Mouse (Mus musculus): ENCODE measurements at regions not wholly inside any gene's neighbourhood (a gene's known extent, or its start where the extent isn't known, plus 50 kb on each side); places are given as distances from the start of the nearest gene placed in this dataset.

DNA sequence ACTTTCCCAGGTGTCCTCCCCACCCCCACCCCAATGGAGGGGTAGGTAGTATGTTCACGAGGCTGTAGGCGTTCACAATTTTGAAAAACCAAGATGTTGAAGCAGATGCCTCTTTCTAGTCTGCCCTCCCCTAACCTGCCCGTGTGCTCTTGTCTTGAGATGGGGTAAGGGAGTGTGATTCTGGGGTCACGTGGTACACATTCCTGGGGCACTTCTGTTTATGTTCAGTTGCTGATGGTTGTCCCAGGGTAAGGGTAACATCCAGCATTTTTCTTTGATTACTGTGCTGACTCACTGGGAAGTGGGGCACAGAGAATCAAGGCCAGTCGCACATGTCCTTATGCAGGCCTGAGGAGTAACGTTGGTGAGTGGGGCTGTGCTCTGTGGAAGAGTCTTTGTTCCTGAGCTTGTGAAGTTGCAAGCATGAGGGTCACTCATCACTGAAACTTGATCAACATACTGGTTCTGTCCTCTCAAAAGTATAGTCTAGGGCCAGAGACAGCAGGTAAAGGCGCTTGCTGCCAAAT is 110.3 kb downstream of the Evx1 start:
- DNase-seq (ENCODE audit: extremely low read depth) = no peak
- Histone ChIP-seq H3K9ac (ENCODE audit: insufficient read depth, low read depth) (no peak overlapping the region), H3K4me3 (replicated peaks in 1 of 3; ENCODE audit: low read depth in 2 of 3, low read length in 2 of 3, poor library complexity in 1 of 3) (no peak overlapping the region), H3K36me3 (replicated peaks in 1 of 2; ENCODE audit: control insufficient read depth in 1 of 2, insufficient read depth in 1 of 2, low read length in 1 of 2) (no peaks in the 10 kb centered on the region), H3K9me3 (replicated peaks; ENCODE audit: low read length) (no peaks in the 10 kb centered on the region), H3K27me3 (replicated peaks) (no peaks in the 10 kb centered on the region), H3K27ac (ENCODE audit: insufficient read depth, low read depth) (no peak overlapping the region), H3K4me1 (ENCODE audit: control insufficient read depth in 1 of 2, insufficient read depth in 2 of 2) (no peaks in the 10 kb centered on the region), H3K79me2 (replicated peaks; ENCODE audit: control insufficient read depth, extremely low read depth, insufficient read depth, poor library complexity, severe bottlenecking) (no peaks in the 10 kb centered on the region), H3K4me2 (ENCODE audit: insufficient read depth, low read depth, poor library complexity, severe bottlenecking) (no peak overlapping the region)
- TF ChIP-seq TBP (conservative IDR thresholded peaks at IDR 0.05; ENCODE audit: low read depth, low read length) = no peak
- no peak for TF ChIP-seq CHD2 (IDR thresholded peaks at IDR 0.05; ENCODE audit: low read length)
- no peak for TF ChIP-seq MAZ (IDR thresholded peaks at IDR 0.05; ENCODE audit: low read depth, low read length)
- TF ChIP-seq E2F4 (IDR thresholded peaks at IDR 0.05; ENCODE audit: insufficient replicate concordance, low read depth, low read length) = no peak
- no peak for TF ChIP-seq ZNF384 (IDR thresholded peaks at IDR 0.05; ENCODE audit: low read depth, low read length)
- no peak for TF ChIP-seq UBTF (IDR thresholded peaks at IDR 0.05; ENCODE audit: low read depth, low read length)
- no peak for TF ChIP-seq EP300 (IDR thresholded peaks at IDR 0.05; ENCODE audit: low read length)
- TF ChIP-seq JUND (conservative IDR thresholded peaks at IDR 0.05; ENCODE audit: low read depth, low read length) = no peak
- TF ChIP-seq MXI1 (IDR thresholded peaks at IDR 0.05; ENCODE audit: low read depth, low read length) = no peak
- TF ChIP-seq SIN3A (IDR thresholded peaks at IDR 0.05; ENCODE audit: low read length) = no peak
- no peak for TF ChIP-seq JUN (IDR thresholded peaks at IDR 0.05; ENCODE audit: insufficient read depth, low read depth, low read length)
- TF ChIP-seq RAD21 (IDR thresholded peaks at IDR 0.05; ENCODE audit: low read depth, low read length) = no peak
- no peak for TF ChIP-seq SMC3 (IDR thresholded peaks at IDR 0.05; ENCODE audit: low read depth, low read length)
- TF ChIP-seq PAX5 (IDR thresholded peaks at IDR 0.05; ENCODE audit: low read length) = no peak
- TF ChIP-seq POLR2A (IDR thresholded peaks at IDR 0.05; ENCODE audit: low read depth, low read length) = no peak
- no peak for TF ChIP-seq NRF1 (IDR thresholded peaks at IDR 0.05; ENCODE audit: low read depth, low read length)
- TF ChIP-seq KAT2A (IDR thresholded peaks at IDR 0.05; ENCODE audit: insufficient replicate concordance, low read length) = no peak
- TF ChIP-seq MAFK (IDR thresholded peaks at IDR 0.05; ENCODE audit: insufficient replicate concordance, low read length) = no peak
- TF ChIP-seq TCF12 (IDR thresholded peaks at IDR 0.05; ENCODE audit: low read depth, low read length) = no peak
- in situ Hi-C loops (cut with MboI; ENCODE audit: low pct_ligation_motif_present, low pct_unique_long_range_greater_than_20kb, low sequenced_read_pairs) = no loop called here
- dilution Hi-C loops (cut with MboI; ENCODE audit: extremely low pct_ligation_motif_present, extremely low pct_unique_long_range_greater_than_20kb, low sequenced_read_pairs) = no loop called here

DNA sequence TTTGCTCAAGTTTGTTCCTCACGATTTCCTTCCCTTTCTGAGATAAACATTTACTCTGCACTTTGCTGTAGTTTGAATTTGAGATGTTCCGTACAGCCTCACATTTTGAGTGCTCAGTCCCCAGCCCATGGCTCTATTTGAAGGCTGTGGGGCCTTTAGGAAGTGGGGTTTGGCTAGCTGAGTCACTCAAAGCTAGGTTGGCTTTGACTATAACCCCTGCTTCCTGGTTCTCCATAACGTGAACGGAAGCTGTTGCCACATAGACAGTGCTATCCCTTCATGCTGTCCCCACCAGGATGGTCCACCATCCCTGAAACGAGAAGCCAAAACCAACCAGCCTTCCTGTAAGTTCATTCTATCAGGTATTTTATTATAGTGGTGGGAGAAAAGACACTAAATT is 111.1 kb downstream of the Evx1 start:
- Histone ChIP-seq H3K27me3 (replicated peaks) (no peaks in the 10 kb centered on the region), H3K4me1 (ENCODE audit: control insufficient read depth in 1 of 2, insufficient read depth in 2 of 2) (no peaks in the 10 kb centered on the region), H3K9ac (ENCODE audit: insufficient read depth, low read depth) (no peak overlapping the region), H3K4me3 (replicated peaks in 1 of 3; ENCODE audit: low read depth in 2 of 3, low read length in 2 of 3, poor library complexity in 1 of 3) (no peak overlapping the region), H3K79me2 (replicated peaks; ENCODE audit: control insufficient read depth, extremely low read depth, insufficient read depth, poor library complexity, severe bottlenecking) (no peaks in the 10 kb centered on the region), H3K36me3 (replicated peaks in 1 of 2; ENCODE audit: control insufficient read depth in 1 of 2, insufficient read depth in 1 of 2, low read length in 1 of 2) (no peaks in the 10 kb centered on the region), H3K4me2 (ENCODE audit: insufficient read depth, low read depth, poor library complexity, severe bottlenecking) (no peak overlapping the region), H3K9me3 (replicated peaks; ENCODE audit: low read length) (no peaks in the 10 kb centered on the region), H3K27ac (ENCODE audit: insufficient read depth, low read depth) (no peak overlapping the region)
- no peak for DNase-seq (ENCODE audit: extremely low read depth)
- in situ Hi-C loops (cut with MboI; ENCODE audit: low pct_ligation_motif_present, low pct_unique_long_range_greater_than_20kb, low sequenced_read_pairs) = no loop called here
- TF ChIP-seq MAFK (IDR thresholded peaks at IDR 0.05; ENCODE audit: insufficient replicate concordance, low read length) (no peak), E2F4 (IDR thresholded peaks at IDR 0.05; ENCODE audit: insufficient replicate concordance, low read depth, low read length) (no peak)
- dilution Hi-C loops (cut with MboI; ENCODE audit: extremely low pct_ligation_motif_present, extremely low pct_unique_long_range_greater_than_20kb, low sequenced_read_pairs) = no loop called here

Data from CH12.LX (cell line).